Mouse (Mus musculus): ENCODE measurements around the gene Tomm20. TPM values are rescaled to one million over a fixed set of nuclear protein-coding genes. Genes with fewer than 3 reads are reported as not detected.

Gene Tomm20
- polyA plus RNA-seq, 1 experiment = 40.7 TPM

- no peak overlapping the region for H3K4me3 ChIP-seq (replicated peaks)
- no peak for TF ChIP-seq TAL1 (IDR thresholded peaks at IDR 0.05; ENCODE audit: low read length)
- TF ChIP-seq GATA1 (IDR thresholded peaks at IDR 0.05; ENCODE audit: low read length) = no peak
- peaks cover 61% of the 10 kb centered on the region for H3K36me3 ChIP-seq (ENCODE audit: control insufficient read depth)
- H3K4me1 ChIP-seq (ENCODE audit: control insufficient read depth) = peaks cover 20% of the 10 kb centered on the region
- H3K27me3 ChIP-seq (ENCODE audit: control insufficient read depth) = no peaks in the 10 kb centered on the region
- H3K9me3 ChIP-seq (ENCODE audit: control insufficient read depth, low read length) = no peaks in the 10 kb centered on the region
Observed at GRCm38 (mm10) chr8:126928028-126928427, 17.6 kb downstream of the Tomm20 start.

- Histone ChIP-seq H3K27me3 (ENCODE audit: control insufficient read depth) (no peaks in the 10 kb centered on the region), H3K36me3 (ENCODE audit: control insufficient read depth) (peaks cover 52% of the 10 kb centered on the region), H3K4me3 (replicated peaks) (no peak overlapping the region), H3K4me1 (ENCODE audit: control insufficient read depth) (peaks cover 11% of the 10 kb centered on the region), H3K9me3 (ENCODE audit: control insufficient read depth, low read length) (no peaks in the 10 kb centered on the region)
- TF ChIP-seq GATA1 (IDR thresholded peaks at IDR 0.05; ENCODE audit: low read length) (no peak), TAL1 (IDR thresholded peaks at IDR 0.05; ENCODE audit: low read length) (no peak)
Observed at GRCm38 (mm10) chr8:126927058-126927457, 18.6 kb downstream of the Tomm20 start.

- H3K4me3 ChIP-seq (replicated peaks) = no peak overlapping the region
- TF ChIP-seq GATA1 (IDR thresholded peaks at IDR 0.05; ENCODE audit: low read length) (no peak), TAL1 (IDR thresholded peaks at IDR 0.05; ENCODE audit: low read length) (no peak)
- no peaks in the 10 kb centered on the region for H3K9me3 ChIP-seq (ENCODE audit: control insufficient read depth, low read length)
- peaks cover 12% of the 10 kb centered on the region for H3K36me3 ChIP-seq (ENCODE audit: control insufficient read depth)
- no peaks in the 10 kb centered on the region for H3K27me3 ChIP-seq (ENCODE audit: control insufficient read depth)
- no peaks in the 10 kb centered on the region; the same call in 1 of the 2 replicates for H3K4me1 ChIP-seq (ENCODE audit: control insufficient read depth)
Observed at GRCm38 (mm10) chr8:126922981-126923380, 22.7 kb downstream of the Tomm20 start.

GRCm38 (mm10) chr8:126921432-126921831 is 24.2 kb downstream of the Tomm20 start:
- no peaks in the 10 kb centered on the region for H3K27me3 ChIP-seq (ENCODE audit: control insufficient read depth)
- TF ChIP-seq GATA1 (IDR thresholded peaks at IDR 0.05; ENCODE audit: low read length) = no peak
- no peak for TF ChIP-seq TAL1 (IDR thresholded peaks at IDR 0.05; ENCODE audit: low read length)
- H3K4me3 ChIP-seq (replicated peaks) = no peak overlapping the region
- H3K4me1 ChIP-seq (ENCODE audit: control insufficient read depth) = no peaks in the 10 kb centered on the region; the same call in 1 of the 2 replicates
- peaks cover 7% of the 10 kb centered on the region for H3K36me3 ChIP-seq (ENCODE audit: control insufficient read depth)
- no peaks in the 10 kb centered on the region for H3K9me3 ChIP-seq (ENCODE audit: control insufficient read depth, low read length)

- Histone ChIP-seq H3K9me3 (ENCODE audit: control insufficient read depth, low read length) (no peaks in the 10 kb centered on the region), H3K36me3 (ENCODE audit: control insufficient read depth) (peaks cover 3% of the 10 kb centered on the region), H3K4me3 (replicated peaks) (no peak overlapping the region), H3K4me1 (ENCODE audit: control insufficient read depth) (no peaks in the 10 kb centered on the region; the same call in 1 of the 2 replicates), H3K27me3 (ENCODE audit: control insufficient read depth) (no peaks in the 10 kb centered on the region)
- no peak for TF ChIP-seq TAL1 (IDR thresholded peaks at IDR 0.05; ENCODE audit: low read length)
- TF ChIP-seq GATA1 (IDR thresholded peaks at IDR 0.05; ENCODE audit: low read length) = no peak
Observed at GRCm38 (mm10) chr8:126920845-126921244, 24.8 kb downstream of the Tomm20 start.

- H3K36me3 ChIP-seq (ENCODE audit: control insufficient read depth) = peaks cover 3% of the 10 kb centered on the region; the same call in 1 of the 2 replicates
- TF ChIP-seq GATA1 (IDR thresholded peaks at IDR 0.05; ENCODE audit: low read length) (no peak), TAL1 (IDR thresholded peaks at IDR 0.05; ENCODE audit: low read length) (no peak)
- no peak overlapping the region for H3K4me3 ChIP-seq (replicated peaks)
- no peaks in the 10 kb centered on the region; the same call in 1 of the 2 replicates for H3K4me1 ChIP-seq (ENCODE audit: control insufficient read depth)
- H3K27me3 ChIP-seq (ENCODE audit: control insufficient read depth) = no peaks in the 10 kb centered on the region
- no peaks in the 10 kb centered on the region; the same call in 1 of the 2 replicates for H3K9me3 ChIP-seq (ENCODE audit: control insufficient read depth, low read length)
Observed at GRCm38 (mm10) chr8:126920386-126920785, 25.3 kb downstream of the Tomm20 start.

- Histone ChIP-seq H3K27me3 (ENCODE audit: control insufficient read depth) (no peaks in the 10 kb centered on the region), H3K4me1 (ENCODE audit: control insufficient read depth) (no peaks in the 10 kb centered on the region; the same call in 1 of the 2 replicates), H3K36me3 (ENCODE audit: control insufficient read depth) (peaks cover 3% of the 10 kb centered on the region; the same call in 1 of the 2 replicates), H3K4me3 (replicated peaks) (no peak overlapping the region), H3K9me3 (ENCODE audit: control insufficient read depth, low read length) (no peaks in the 10 kb centered on the region; the same call in 1 of the 2 replicates)
- TF ChIP-seq TAL1 (IDR thresholded peaks at IDR 0.05; ENCODE audit: low read length) (no peak), GATA1 (IDR thresholded peaks at IDR 0.05; ENCODE audit: low read length) (no peak)
Observed at GRCm38 (mm10) chr8:126919703-126920102, 25.9 kb downstream of the Tomm20 start.

- peaks cover 3% of the 10 kb centered on the region; the same call in 1 of the 2 replicates for H3K36me3 ChIP-seq (ENCODE audit: control insufficient read depth)
- no peaks in the 10 kb centered on the region for H3K27me3 ChIP-seq (ENCODE audit: control insufficient read depth)
- TF ChIP-seq TAL1 (IDR thresholded peaks at IDR 0.05; ENCODE audit: low read length) (no peak), GATA1 (IDR thresholded peaks at IDR 0.05; ENCODE audit: low read length) (no peak)
- no peaks in the 10 kb centered on the region; the same call in 1 of the 2 replicates for H3K4me1 ChIP-seq (ENCODE audit: control insufficient read depth)
- H3K9me3 ChIP-seq (ENCODE audit: control insufficient read depth, low read length) = no peaks in the 10 kb centered on the region; the same call in 1 of the 2 replicates
- no peak overlapping the region for H3K4me3 ChIP-seq (replicated peaks)
Observed at GRCm38 (mm10) chr8:126919255-126919654, 26.4 kb downstream of the Tomm20 start.

- H3K9me3 ChIP-seq (ENCODE audit: control insufficient read depth, low read length) = no peaks in the 10 kb centered on the region; the same call in 1 of the 2 replicates
- no peak overlapping the region for H3K4me3 ChIP-seq (replicated peaks)
- no peaks in the 10 kb centered on the region for H3K27me3 ChIP-seq (ENCODE audit: control insufficient read depth)
- H3K36me3 ChIP-seq (ENCODE audit: control insufficient read depth) = peaks cover 3% of the 10 kb centered on the region; the same call in 1 of the 2 replicates
- TF ChIP-seq TAL1 (IDR thresholded peaks at IDR 0.05; ENCODE audit: low read length) (no peak), GATA1 (IDR thresholded peaks at IDR 0.05; ENCODE audit: low read length) (no peak)
- H3K4me1 ChIP-seq (ENCODE audit: control insufficient read depth) = no peaks in the 10 kb centered on the region; the same call in 1 of the 2 replicates
Observed at GRCm38 (mm10) chr8:126918356-126918755, 27.3 kb downstream of the Tomm20 start.

Measured in erythroblast, embryonic 14.5 days (primary cell).